Mouse (Mus musculus) ES-Bruce4 (cell line): ENCODE results near the gene Vmn1r44.

Source experiments
- CTCF ChIP-seq: IDR thresholded peaks from one replicate; pipeline ENCODE4 v1.8.1; 2011; ENCODE audit warnings: low read depth, low read length
- POLR2A ChIP-seq: IDR thresholded peaks from one replicate; pipeline ENCODE4 v1.8.1; 2011; ENCODE audit warnings: low read length; ENCODE audit not compliant: insufficient read depth

- TF ChIP-seq CTCF (no peak), POLR2A (no peak)
Measured at GRCm38 (mm10) chr6:89859839-89860238, 23.6 kb upstream of the Vmn1r44 start.
